Mouse (Mus musculus): Measurements from ENCODE around the gene Iqcf5.

Gene Iqcf5

GRCm38 (mm10) chr9:106514273-106514672 is at the start of gene Iqcf5:
Iqcf5 (plus strand) TSS chr9:106514573.
- DNase-seq (ENCODE audit: low spot score) = no peak

- DNase-seq (ENCODE audit: low spot score) = no peak
These were observed 49.4 kb upstream of the Iqcf5 start for GRCm38 (mm10) chr9:106464751-106465541.

- no peak for DNase-seq (ENCODE audit: low spot score)
These were observed 48.7 kb upstream of the Iqcf5 start, which contains the start of gene Gpr62 for GRCm38 (mm10) chr9:106465571-106466200. Gpr62 (minus strand) TSS chr9:106465938.

- no peak for DNase-seq (ENCODE audit: low spot score)
These were observed 47.7 kb upstream of the Iqcf5 start for GRCm38 (mm10) chr9:106466721-106467120.

GRCm38 (mm10) chr9:106467746-106468145 is 46.6 kb upstream of the Iqcf5 start:
- DNase-seq (ENCODE audit: low spot score) = no peak

- no peak for DNase-seq (ENCODE audit: low spot score)
These were observed 45.1 kb upstream of the Iqcf5 start for GRCm38 (mm10) chr9:106469317-106469716.

GRCm38 (mm10) chr9:106469776-106470175 is 44.6 kb upstream of the Iqcf5 start:
- DNase-seq (ENCODE audit: low spot score) = no peak

GRCm38 (mm10) chr9:106470991-106471750 is 43.2 kb upstream of the Iqcf5 start:
- DNase-seq (ENCODE audit: low spot score) = no peak

- DNase-seq (ENCODE audit: low spot score) = no peak
These were observed 42.5 kb upstream of the Iqcf5 start for GRCm38 (mm10) chr9:106471892-106472291.

GRCm38 (mm10) chr9:106472321-106472720 is 42.1 kb upstream of the Iqcf5 start:
- no peak for DNase-seq (ENCODE audit: low spot score)

- DNase-seq (ENCODE audit: low spot score) = no peak
These were observed 41.2 kb upstream of the Iqcf5 start for GRCm38 (mm10) chr9:106473081-106473752.

GRCm38 (mm10) chr9:106473753-106474105 is 40.6 kb upstream of the Iqcf5 start:
- no peak for DNase-seq (ENCODE audit: low spot score)

- DNase-seq (ENCODE audit: low spot score) = no peak
These were observed 39.9 kb upstream of the Iqcf5 start for GRCm38 (mm10) chr9:106474456-106474855.

- no peak for DNase-seq (ENCODE audit: low spot score)
These were observed 39.3 kb upstream of the Iqcf5 start for GRCm38 (mm10) chr9:106475046-106475445.

GRCm38 (mm10) chr9:106475663-106476001 is 38.7 kb upstream of the Iqcf5 start, which contains the start of gene Rrp9:
Rrp9 (plus strand) TSS chr9:106475963.
- DNase-seq (ENCODE audit: low spot score) = no peak

- no peak for DNase-seq (ENCODE audit: low spot score)
These were observed 38.1 kb upstream of the Iqcf5 start for GRCm38 (mm10) chr9:106476002-106476923.

GRCm38 (mm10) chr9:106476924-106477484 is 37.4 kb upstream of the Iqcf5 start, which contains the start of gene Parp3:
Parp3 (minus strand) TSS chr9:106476949.
- DNase-seq (ENCODE audit: low spot score) = peak; percentile 98

- no peak for DNase-seq (ENCODE audit: low spot score)
These were observed 36.7 kb upstream of the Iqcf5 start for GRCm38 (mm10) chr9:106477649-106478048.

- no peak for DNase-seq (ENCODE audit: low spot score)
These were observed 36.3 kb upstream of the Iqcf5 start for GRCm38 (mm10) chr9:106478101-106478500.

- no peak for DNase-seq (ENCODE audit: low spot score)
These were observed 33.8 kb upstream of the Iqcf5 start for GRCm38 (mm10) chr9:106480541-106480940.

GRCm38 (mm10) chr9:106481075-106481474 is 33.3 kb upstream of the Iqcf5 start:
- no peak for DNase-seq (ENCODE audit: low spot score)

Measured in layer of hippocampus, adult 9-10 months (tissue).